Mouse (Mus musculus) midbrain, embryonic 16.5 days (tissue): Measurements from ENCODE around the gene Magea10. TPM values are rescaled to one million over a fixed set of nuclear protein-coding genes. Genes with fewer than 3 reads are reported as not detected.

ENCODE experiments used
- ATAC-seq: fragments of 200-750 bp; cut with Nextera tagmentation; 2 replicates; pipeline ENCODE4 v1.8.0; 2017; ENCODE audit warnings: moderate TSS enrichment
- H3K27ac ChIP-seq: fragments of 300-500 bp; sonication (generic); 2 replicates; pipeline ENCODE4 v1.5.1; 2014; ENCODE audit warnings: mild to moderate bottlenecking, low read length, mixed read lengths
- H3K27me3 ChIP-seq: fragments of 300-500 bp; sonication (generic); 2 replicates; pipeline ENCODE4 v1.6.1; 2014; ENCODE audit warnings: low read depth, low read length, mixed read lengths; ENCODE audit not compliant: control insufficient read depth, insufficient read depth
- H3K36me3 ChIP-seq: fragments of 300-500 bp; sonication (generic); 2 replicates; pipeline ENCODE4 v1.6.1; 2014; ENCODE audit warnings: mild to moderate bottlenecking, low read length, moderate library complexity, mixed read lengths; ENCODE audit not compliant: control insufficient read depth, insufficient read depth
- H3K4me1 ChIP-seq: fragments of 300-500 bp; sonication (generic); 2 replicates; pipeline ENCODE4 v1.6.1; 2014; ENCODE audit warnings: mild to moderate bottlenecking, low read length, mixed read lengths; ENCODE audit not compliant: control insufficient read depth, insufficient read depth
- H3K4me2 ChIP-seq: fragments of 300-500 bp; sonication (generic); 2 replicates; pipeline ENCODE4 v1.6.1; 2014; ENCODE audit warnings: mild to moderate bottlenecking, low read length, mixed read lengths
- H3K4me3 ChIP-seq: fragments of 300-500 bp; sonication (generic); 2 replicates; pipeline ENCODE4 v1.5.1; 2014; ENCODE audit warnings: low read depth, mild to moderate bottlenecking, low read length, moderate library complexity, mixed read lengths
- H3K9ac ChIP-seq: fragments of 300-500 bp; sonication (generic); 2 replicates; pipeline ENCODE4 v1.6.1; 2014; ENCODE audit warnings: low read depth, low read length, mixed read lengths
- H3K9me3 ChIP-seq: fragments of 300-500 bp; sonication (generic); replicated peaks from 2 replicates; pipeline ENCODE4 v1.6.1; 2014; ENCODE audit warnings: mild to moderate bottlenecking, low read length, mixed read lengths; ENCODE audit not compliant: control insufficient read depth, poor library complexity, severe bottlenecking
- WGBS: fragments of 180-500 bp; shearing (Covaris S2); extraction: QIAGEN DNeasy Blood & Tissue Kit; methylation state at CpG from one replicate; pipeline ENCODE4 v1.1.7; 2014; 5-methylcytosine and 5-hydroxymethylcytosine counted together
- polyA plus RNA-seq: library from polyadenylated mRNA; unstranded; fragments of >200 nt; fragmentation: Nextera tagmentation; extraction: Ambion mirVana; gene quantifications from 2 replicates; pipeline ENCODE4 v1.2.1, GENCODE M21; 2015

Gene Magea10
- not detected in 2 replicates for polyA plus RNA-seq

DNA sequence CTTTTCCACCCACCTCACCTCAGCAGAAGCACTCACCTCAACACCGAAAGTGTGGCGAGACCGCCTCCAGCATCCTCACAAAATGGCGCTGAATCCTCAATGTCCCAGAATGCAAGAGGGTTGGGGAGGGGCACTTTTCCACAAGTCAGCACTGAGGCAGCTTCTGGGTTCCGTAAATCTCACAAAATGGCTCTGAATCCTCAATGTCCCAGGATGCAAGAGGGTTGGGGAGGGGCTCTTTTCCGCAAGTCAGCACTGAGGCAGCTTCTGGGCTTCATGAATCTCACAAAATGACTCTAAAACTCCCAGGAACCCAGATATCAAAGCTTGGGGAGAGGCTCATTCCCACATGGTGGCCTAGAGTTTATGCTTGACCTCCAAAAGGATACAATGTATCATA is at the start of gene Magea10:
Gene Magea10 (minus strand): TSS at position 101 of the 400 bp plus-strand sequence.
- H3K9me3 ChIP-seq, result no peaks in the 10 kb centered on the region
- no peak within 1 kb of the TSS for H3K4me2 ChIP-seq
- H3K36me3 ChIP-seq, result no peaks in the 10 kb centered on the region
- H3K9ac ChIP-seq, result no peak within 1 kb of the TSS
- no peaks in the 10 kb centered on the region for H3K27me3 ChIP-seq
- H3K4me1 ChIP-seq, result no peaks in the 10 kb centered on the region
- H3K27ac ChIP-seq, result no peak within 1 kb of the TSS
- WGBS, result 94% methylated on average over 6 of the region's 6 CpGs
- ATAC-seq, result no peak
- no peak within 1 kb of the TSS for H3K4me3 ChIP-seq

DNA sequence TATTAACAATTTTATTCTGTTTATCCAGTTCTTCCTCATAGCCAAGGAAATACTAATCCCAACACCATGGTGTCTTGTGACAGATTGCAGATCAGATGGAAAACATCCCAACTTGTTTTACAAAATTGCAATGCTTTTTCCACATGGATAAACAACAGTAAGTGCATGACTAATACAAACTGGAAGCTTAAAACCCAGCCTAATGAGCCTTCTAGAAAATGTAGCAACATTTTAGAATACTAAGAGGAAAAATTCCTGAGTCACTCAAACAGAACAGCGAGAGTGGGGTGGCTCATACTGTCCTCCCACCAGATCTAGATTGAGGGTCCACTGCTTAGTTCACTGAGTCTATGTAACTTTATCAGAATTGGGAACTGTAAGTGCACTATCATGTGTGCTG is 4.7 kb downstream of the Magea10 start:
- Histone ChIP-seq H3K27me3 (no peaks in the 10 kb centered on the region), H3K4me2 (no peak overlapping the region), H3K27ac (no peak overlapping the region), H3K9ac (no peak overlapping the region), H3K4me3 (no peak overlapping the region), H3K4me1 (no peaks in the 10 kb centered on the region), H3K9me3 (no peaks in the 10 kb centered on the region), H3K36me3 (no peaks in the 10 kb centered on the region)
- 72% methylated on average over 1 of the region's 1 CpGs for WGBS
- no peak for ATAC-seq

Other genes with a start within 250 kb of the Magea10 start
- not detected in 2 replicates for gene Magea4, start 164.8 kb downstream of the Magea10 start, polyA plus RNA-seq
- 0.52 and 0.90 TPM in 2 replicates for gene Gabre, start 112.1 kb downstream of the Magea10 start, polyA plus RNA-seq